Mouse (Mus musculus) myocyte (in vitro differentiated cells): Measurements from ENCODE around the gene Cfl1.

ENCODE experiments used
- CEBPB ChIP-seq: IDR thresholded peaks from 2 replicates; pipeline ENCODE4 v1.6.1; 2011; ENCODE audit warnings: mild to moderate bottlenecking, moderate library complexity; ENCODE audit not compliant: poor library complexity, insufficient read depth, severe bottlenecking
- E2F4 ChIP-seq: IDR thresholded peaks from one replicate; pipeline ENCODE4 v1.6.1; 2011; ENCODE audit warnings: mild to moderate bottlenecking, control low read depth, moderate library complexity; ENCODE audit not compliant: insufficient read depth
- MAX ChIP-seq: IDR thresholded peaks from one replicate; pipeline ENCODE4 v1.6.1; 2011; ENCODE audit warnings: low read depth, mild to moderate bottlenecking, control low read depth
- MYOD1 ChIP-seq, 3 experiments: IDR thresholded peaks; one replicate each; pipeline ENCODE4 v1.6.1; 2011; ENCODE audit warnings: control low read depth in 2 of 3, low read depth in 2 of 3, mild to moderate bottlenecking in 2 of 3, moderate library complexity in 1 of 3; ENCODE audit not compliant: insufficient read length in 2 of 3, control insufficient read depth in 1 of 3
- MYOG ChIP-seq, 3 experiments: IDR thresholded peaks; one replicate each; pipeline ENCODE4 v1.6.1; 2011; ENCODE audit warnings: control low read depth in 2 of 3, low read depth in 2 of 3, mild to moderate bottlenecking in 2 of 3; ENCODE audit not compliant: insufficient read length in 2 of 3, control insufficient read depth in 1 of 3, insufficient read depth in 1 of 3
- POLR2A ChIP-seq: IDR thresholded peaks from one replicate; pipeline ENCODE4 v1.6.1; 2011; ENCODE audit warnings: low read depth, mild to moderate bottlenecking, control low read depth, moderate library complexity; ENCODE audit not compliant: insufficient read length
- POLR2AphosphoS2 ChIP-seq: IDR thresholded peaks from one replicate; pipeline ENCODE4 v1.6.1; 2011; ENCODE audit warnings: low read depth, control low read depth; ENCODE audit not compliant: insufficient read length
- REST ChIP-seq: IDR thresholded peaks from one replicate; pipeline ENCODE4 v1.6.1; 2011; ENCODE audit warnings: mild to moderate bottlenecking, control low read depth, moderate library complexity; ENCODE audit not compliant: insufficient read depth, insufficient read length
- SRF ChIP-seq: IDR thresholded peaks from one replicate; pipeline ENCODE4 v1.6.1; 2011; ENCODE audit warnings: low read depth; ENCODE audit not compliant: control insufficient read depth, insufficient read length
- TCF12 ChIP-seq: IDR thresholded peaks from one replicate; pipeline ENCODE4 v1.6.1; 2011; ENCODE audit warnings: mild to moderate bottlenecking, control low read depth; ENCODE audit not compliant: poor library complexity, insufficient read depth, severe bottlenecking
- TCF3 ChIP-seq: IDR thresholded peaks from one replicate; pipeline ENCODE4 v1.6.1; 2011; ENCODE audit warnings: low read depth, control low read depth; ENCODE audit not compliant: insufficient read length
- USF1 ChIP-seq: IDR thresholded peaks from one replicate; pipeline ENCODE4 v1.6.1; 2011; ENCODE audit warnings: low read depth, mild to moderate bottlenecking, control low read depth, moderate library complexity

GRCm38 (mm10) chr19:5463212-5463611 lies 27.0 kb upstream of the Cfl1 start:
- TF ChIP-seq USF1 (no peak), E2F4 (no peak), REST (no peak), CEBPB (no peak), POLR2A (no peak), TCF12 (no peak), POLR2AphosphoS2 (no peak), MAX (no peak), SRF (no peak), MYOD1 (IDR thresholded peaks at IDR 0.05; ENCODE audit: control insufficient read depth in 1 of 3, insufficient read length in 2 of 3, low read depth in 2 of 3) (no peak), MYOG (IDR thresholded peaks at IDR 0.05; ENCODE audit: control insufficient read depth in 1 of 3, insufficient read depth in 1 of 3, insufficient read length in 2 of 3, low read depth in 2 of 3) (no peak), TCF3 (no peak)
